Mouse (Mus musculus) liver, embryonic 16.5 days (tissue): ENCODE data around the gene C5ar2. TPM values are rescaled to one million over a fixed set of nuclear protein-coding genes. Genes with fewer than 3 reads are reported as not detected.

Experiments
- ATAC-seq: fragments of 200-750 bp; cut with Nextera tagmentation; 2 replicates; pipeline ENCODE4 v1.8.0; 2017; ENCODE audit warnings: low read depth, mild to moderate bottlenecking, moderate number of reproducible peaks, moderate library complexity
- H3K27ac ChIP-seq: fragments of 300-500 bp; sonication (generic); 2 replicates; pipeline ENCODE4 v1.5.1; 2014; ENCODE audit warnings: mild to moderate bottlenecking, low read length
- H3K27me3 ChIP-seq: fragments of 300-500 bp; sonication (generic); 2 replicates; pipeline ENCODE4 v1.6.1; 2014; ENCODE audit warnings: low read depth, low read length, mixed read lengths; ENCODE audit not compliant: control insufficient read depth, insufficient read depth
- H3K36me3 ChIP-seq: fragments of 300-500 bp; sonication (generic); 2 replicates; pipeline ENCODE4 v1.6.1; 2014; ENCODE audit warnings: mild to moderate bottlenecking; ENCODE audit not compliant: control insufficient read depth, insufficient read depth
- H3K4me1 ChIP-seq: fragments of 300-500 bp; sonication (generic); 2 replicates; pipeline ENCODE4 v1.6.1; 2014; ENCODE audit warnings: low read depth, low read length, mixed read lengths; ENCODE audit not compliant: control insufficient read depth
- H3K4me2 ChIP-seq: fragments of 300-500 bp; sonication (generic); 2 replicates; pipeline ENCODE4 v1.6.1; 2014; ENCODE audit warnings: low read depth, low read length, mixed read lengths
- H3K4me3 ChIP-seq: fragments of 300-500 bp; sonication (generic); 2 replicates; pipeline ENCODE4 v1.5.1; 2014; ENCODE audit warnings: low read depth, mild to moderate bottlenecking, low read length
- H3K9ac ChIP-seq: fragments of 300-500 bp; sonication (generic); 2 replicates; pipeline ENCODE4 v1.6.1; 2014; ENCODE audit warnings: low read depth, low read length
- H3K9me3 ChIP-seq: fragments of 300-500 bp; sonication (generic); replicated peaks from 2 replicates; pipeline ENCODE4 v1.6.1; 2016; ENCODE audit warnings: low read length; ENCODE audit not compliant: control insufficient read depth
- WGBS: fragments of 180-500 bp; shearing (Covaris S2); extraction: QIAGEN DNeasy Blood & Tissue Kit; methylation state at CpG from one replicate; pipeline ENCODE4 v1.1.7; 2014; ENCODE audit not compliant: insufficient replicate concordance; 5-methylcytosine and 5-hydroxymethylcytosine counted together
- polyA plus RNA-seq: library from polyadenylated mRNA; unstranded; fragments of >200 nt; fragmentation: Nextera tagmentation; extraction: Ambion mirVana; gene quantifications from 2 replicates; pipeline ENCODE4 v1.2.1, GENCODE M21; 2015

The C5ar2 gene
- polyA plus RNA-seq, 1 experiment from 2014 or later, result 0.98 TPM

- Histone ChIP-seq H3K9me3 (no peaks in the 10 kb centered on the region), H3K4me2 (no peak overlapping the region), H3K4me3 (no peak overlapping the region), H3K27ac (no peak overlapping the region), H3K36me3 (peaks cover 4% of the 10 kb centered on the region), H3K27me3 (no peaks in the 10 kb centered on the region), H3K4me1 (no peaks in the 10 kb centered on the region), H3K9ac (no peak overlapping the region)
- ATAC-seq, result no peak
- WGBS, result 72% methylated on average over 6 of the region's 6 CpGs
Measured at GRCm38 (mm10) chr7:16196616-16197015, 47.3 kb downstream of the C5ar2 start.

- Histone ChIP-seq H3K4me3 (no peak overlapping the region), H3K9me3 (no peaks in the 10 kb centered on the region), H3K27ac (no peak overlapping the region), H3K36me3 (peaks cover 4% of the 10 kb centered on the region; the same call in 1 of the 2 replicates), H3K27me3 (no peaks in the 10 kb centered on the region; the same call in 1 of the 2 replicates), H3K9ac (no peak overlapping the region), H3K4me2 (no peak overlapping the region), H3K4me1 (no peaks in the 10 kb centered on the region)
- ATAC-seq, result no peak
- WGBS, result 13% methylated on average over 3 of the region's 3 CpGs
Measured at GRCm38 (mm10) chr7:16193702-16194101, 50.3 kb downstream of the C5ar2 start.

GRCm38 (mm10) chr7:16192315-16192714, 51.6 kb downstream of the C5ar2 start:
- Histone ChIP-seq H3K27me3 (no peaks in the 10 kb centered on the region; the same call in 1 of the 2 replicates), H3K9ac (no peak overlapping the region), H3K36me3 (no peaks in the 10 kb centered on the region), H3K9me3 (no peaks in the 10 kb centered on the region), H3K27ac (no peak overlapping the region), H3K4me3 (no peak overlapping the region), H3K4me2 (no peak overlapping the region), H3K4me1 (no peaks in the 10 kb centered on the region)
- 16% methylated on average over 5 of the region's 5 CpGs for WGBS
- peak; percentile 41 for ATAC-seq

- Histone ChIP-seq H3K36me3 (no peaks in the 10 kb centered on the region), H3K4me1 (no peaks in the 10 kb centered on the region), H3K27ac (no peak overlapping the region), H3K9me3 (no peaks in the 10 kb centered on the region), H3K4me2 (no peak overlapping the region), H3K4me3 (no peak overlapping the region), H3K9ac (no peak overlapping the region), H3K27me3 (no peaks in the 10 kb centered on the region; the same call in 1 of the 2 replicates)
- 33% methylated on average over 8 of the region's 8 CpGs for WGBS
- peak; percentile 65 for ATAC-seq
Measured at GRCm38 (mm10) chr7:16187494-16187893, 56.5 kb downstream of the C5ar2 start.

Other genes starting within 250 kb of the C5ar2 start
- gene Bicra, start 196.2 kb downstream of the C5ar2 start, polyA plus RNA-seq, result 1.4 and 1.9 TPM in 2 replicates
- gene Zfp541, start 182.3 kb downstream of the C5ar2 start, polyA plus RNA-seq, result not detected in 2 replicates
- 162 and 163 TPM in 2 replicates for gene Napa, start 145.7 kb downstream of the C5ar2 start, polyA plus RNA-seq
- 7.3 and 7.8 TPM in 2 replicates for gene Kptn, start 124.3 kb downstream of the C5ar2 start, polyA plus RNA-seq
- 0.02 TPM in 1 of 2 replicates, not detected in the other for gene Slc8a2, start 114.3 kb downstream of the C5ar2 start, polyA plus RNA-seq
- 1.1 and 1.6 TPM in 2 replicates for gene Meis3, start 69.1 kb downstream of the C5ar2 start, polyA plus RNA-seq
- gene Dhx34, start 22.1 kb downstream of the C5ar2 start, polyA plus RNA-seq, result 4.9 and 6.7 TPM in 2 replicates
- gene C5ar1, start 15.4 kb upstream of the C5ar2 start, polyA plus RNA-seq, result 4.0 and 4.6 TPM in 2 replicates
- gene Inafm1, start 29.5 kb upstream of the C5ar2 start, polyA plus RNA-seq, result 3.5 and 4.4 TPM in 2 replicates
- 9.0 and 10.9 TPM in 2 replicates for gene Ccdc9, start 42.6 kb upstream of the C5ar2 start, polyA plus RNA-seq
- 3.0 and 4.1 TPM in 2 replicates for gene Bbc3, start 64.2 kb upstream of the C5ar2 start, polyA plus RNA-seq
- 84.3 and 90.7 TPM in 2 replicates for gene Sae1, start 143.7 kb upstream of the C5ar2 start, polyA plus RNA-seq
- gene Zc3h4, start 156.8 kb upstream of the C5ar2 start, polyA plus RNA-seq, result 7.0 and 7.2 TPM in 2 replicates
- 23.4 and 23.6 TPM in 2 replicates for gene Tmem160, start 208.6 kb upstream of the C5ar2 start, polyA plus RNA-seq
- gene Npas1, start 233.6 kb upstream of the C5ar2 start, polyA plus RNA-seq, result 0.12 TPM in 2 replicates